Mouse (Mus musculus): ENCODE measurements around the gene Chst2.

Gene Chst2

GRCm38 (mm10) chr9:95365882-95366281 lies 40.6 kb downstream of the Chst2 start:
- DNase-seq (ENCODE audit: low read depth, low spot score), result no peak

DNA sequence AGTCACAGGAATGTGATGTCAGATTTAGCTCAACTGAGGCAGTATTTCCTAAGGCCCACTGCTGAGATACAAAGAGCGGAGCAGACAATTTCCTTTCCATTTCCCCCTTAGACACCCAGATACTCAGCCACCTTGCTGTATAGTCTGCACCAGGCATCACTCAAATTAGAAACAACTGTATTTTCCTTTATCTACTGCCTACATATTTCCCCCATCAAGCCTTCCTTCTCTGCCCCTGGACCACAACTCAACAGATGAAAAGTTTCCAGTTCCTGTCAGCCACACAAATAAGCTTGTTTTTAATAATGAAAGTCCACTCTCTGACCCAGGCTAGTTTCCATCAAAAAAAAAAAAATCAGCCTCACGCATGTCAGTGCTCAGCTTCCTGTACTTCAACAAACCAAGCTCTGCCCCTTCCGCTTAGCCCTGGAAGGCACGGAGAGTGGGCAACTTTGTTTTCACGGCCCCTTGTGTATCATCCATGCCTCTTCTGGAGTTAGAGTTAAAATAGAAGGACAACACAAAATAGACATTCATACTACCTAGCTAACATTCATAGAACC lies 52.6 kb downstream of the Chst2 start:
- no peak for DNase-seq (ENCODE audit: low read depth, low spot score)

DNA sequence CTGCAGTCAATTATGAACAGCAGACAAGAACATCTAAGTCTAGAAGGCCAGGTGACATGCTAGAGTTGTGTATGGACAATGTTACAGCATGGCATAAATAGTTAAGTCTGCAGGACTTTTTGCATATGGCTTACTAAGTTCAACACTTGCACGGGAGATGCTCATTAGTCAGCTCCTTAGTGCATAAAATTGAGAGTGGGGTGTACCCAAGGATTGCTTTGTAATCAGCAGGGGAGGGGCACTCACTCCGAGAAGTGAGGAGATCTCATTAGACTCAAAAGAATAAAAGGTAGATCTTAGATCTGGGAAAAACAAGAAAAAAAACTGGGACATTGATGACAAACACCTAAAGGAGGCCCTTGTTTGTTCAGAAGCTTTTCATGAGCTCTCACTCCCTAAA lies 54.6 kb downstream of the Chst2 start:
- no peak for DNase-seq (ENCODE audit: low read depth, low spot score)

GRCm38 (mm10) chr9:95350550-95350949 lies 56.0 kb downstream of the Chst2 start:
- DNase-seq (ENCODE audit: low read depth, low spot score), result no peak

All from WW6 (cell line).